Mouse (Mus musculus): ENCODE results near the gene Magea5. TPM values are rescaled to one million over a fixed set of nuclear protein-coding genes. Genes with fewer than 3 reads are reported as not detected.
"Not testable (repeated sequence)": the region's sequence is repeated elsewhere in the genome, so short reads cannot be mapped to it uniquely, and the experiment has no call there.

The Magea5 gene
- polyA plus RNA-seq (2015; fragmentation: Nextera tagmentation; extraction: Ambion mirVana), result not detected in 2 replicates

DNA sequence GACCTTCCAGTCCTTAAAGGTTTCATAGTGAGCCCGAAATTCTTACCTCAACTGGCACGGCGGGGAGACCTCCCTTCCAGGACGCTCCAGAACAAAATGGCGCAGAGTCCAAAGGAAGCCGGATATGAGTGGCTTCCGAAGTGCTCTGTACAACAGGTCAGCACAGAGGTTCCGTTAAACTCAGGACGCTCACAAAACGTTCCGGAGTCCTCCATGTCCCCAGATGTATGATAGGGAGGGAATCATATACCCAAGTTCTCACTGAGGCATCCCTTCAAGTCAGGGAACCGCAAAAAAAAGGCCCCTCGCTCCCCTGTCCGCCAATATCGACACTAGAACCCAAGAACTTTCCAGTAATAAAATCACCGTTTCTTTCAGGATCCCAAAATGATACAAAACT, at the start of gene Magea5:
TSS of gene Magea5 (minus strand) at position 101 of the 400 bp plus-strand sequence.
- not testable (repeated sequence) for H3K4me1 ChIP-seq; H3K27ac ChIP-seq; H3K27me3 ChIP-seq; ATAC-seq (ENCODE audit: borderline replicate concordance, extremely low read depth, low FRiP score, low TSS enrichment); H3K9ac ChIP-seq; H3K9me3 ChIP-seq; H3K4me2 ChIP-seq; H3K4me3 ChIP-seq; H3K36me3 ChIP-seq
- 89% methylated on average over 15 of the region's 16 CpGs for WGBS

DNA sequence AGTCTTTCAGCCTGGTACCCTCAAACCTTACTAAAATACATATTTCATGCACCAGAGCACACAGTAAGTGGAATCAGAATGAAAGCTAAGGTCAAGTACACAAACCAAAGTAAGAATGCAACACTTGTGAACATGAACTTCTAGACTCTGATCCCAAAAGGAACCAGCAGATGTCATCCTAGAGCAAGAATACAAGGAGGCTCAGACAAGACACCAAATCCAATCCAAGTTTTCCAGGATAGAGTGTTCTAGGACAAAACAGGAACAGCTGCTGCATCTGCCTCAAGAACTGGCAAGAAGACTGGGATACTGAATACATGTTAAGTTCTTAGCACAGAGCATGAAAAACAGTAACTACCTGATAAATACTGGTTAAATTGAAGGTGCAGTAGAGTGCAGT, 35.1 kb upstream of the Magea5 start:
- ATAC-seq (ENCODE audit: borderline replicate concordance, extremely low read depth, low FRiP score, low TSS enrichment), result no peak
- Histone ChIP-seq H3K4me3 (no peak overlapping the region), H3K36me3 (no peaks in the 10 kb centered on the region), H3K9ac (no peak overlapping the region), H3K27ac (no peak overlapping the region), H3K4me2 (no peak overlapping the region), H3K4me1 (no peaks in the 10 kb centered on the region), H3K27me3 (no peaks in the 10 kb centered on the region), H3K9me3 (no peaks in the 10 kb centered on the region)

DNA sequence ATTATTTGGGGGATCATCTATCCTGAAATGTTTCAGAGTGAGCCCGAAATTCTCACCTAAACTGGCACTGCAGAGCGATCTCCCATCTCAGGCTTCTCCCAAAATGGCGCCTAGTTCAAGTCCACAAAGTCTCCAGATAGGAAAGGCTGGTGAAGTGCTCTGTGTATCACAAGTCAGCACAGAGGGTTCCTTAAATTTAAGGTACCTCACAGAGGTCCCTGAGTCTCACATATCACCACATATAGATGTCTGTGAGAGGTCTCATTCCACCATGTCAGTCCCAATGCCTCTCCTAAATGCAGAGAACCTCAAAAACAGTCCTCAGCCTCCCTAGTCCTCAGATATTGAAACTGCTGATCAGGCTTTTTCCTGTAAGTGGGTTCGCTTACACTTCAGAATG, 30.6 kb upstream of the Magea5 start, which contains the start of gene Magea2:
TSS of gene Magea2 (minus strand) at position 101 of the 400 bp plus-strand sequence.
- H3K27me3 ChIP-seq; H3K4me1 ChIP-seq; H3K4me2 ChIP-seq; H3K4me3 ChIP-seq; H3K9ac ChIP-seq; H3K36me3 ChIP-seq; H3K9me3 ChIP-seq; ATAC-seq (ENCODE audit: borderline replicate concordance, extremely low read depth, low FRiP score, low TSS enrichment); H3K27ac ChIP-seq: not testable (repeated sequence)
- WGBS, result 80% methylated on average over 3 of the region's 4 CpGs

DNA sequence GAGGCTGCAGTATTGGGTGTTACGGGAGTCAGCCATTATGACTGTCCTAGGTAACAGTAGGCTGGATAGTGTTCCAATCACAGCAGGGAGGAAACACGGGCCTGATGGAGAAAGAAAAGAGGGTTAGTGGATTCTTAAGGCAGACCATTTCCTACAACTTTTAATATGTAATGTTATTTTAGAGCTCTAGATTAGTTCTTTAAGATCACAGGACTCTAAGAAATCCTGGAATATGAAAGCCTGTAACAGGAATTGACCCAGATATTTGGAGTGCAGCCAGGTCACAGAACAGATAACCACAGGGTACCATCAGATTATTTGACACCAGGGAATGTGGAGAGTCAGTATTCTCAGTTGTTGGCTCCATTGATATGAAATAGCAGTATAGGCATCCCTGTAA, 26.7 kb upstream of the Magea5 start, which contains the start of gene Magea1:
TSS of gene Magea1 (minus strand) at position 101 of the 400 bp plus-strand sequence.
- not testable (repeated sequence) for H3K27ac ChIP-seq; ATAC-seq (ENCODE audit: borderline replicate concordance, extremely low read depth, low FRiP score, low TSS enrichment); H3K4me1 ChIP-seq; H3K4me3 ChIP-seq; H3K9ac ChIP-seq; H3K4me2 ChIP-seq; H3K27me3 ChIP-seq; H3K36me3 ChIP-seq; H3K9me3 ChIP-seq
- no CpG with 5 or more reads among the region's 2 CpGs for WGBS

Other genes with a start within 250 kb of the Magea5 start
- gene Cldn34b1, start 172.9 kb downstream of the Magea5 start, polyA plus RNA-seq (2015; fragmentation: Nextera tagmentation; extraction: Ambion mirVana), result not detected in 2 replicates
- not detected in 2 replicates for gene Magea6, start 127.2 kb downstream of the Magea5 start, polyA plus RNA-seq (2015; fragmentation: Nextera tagmentation; extraction: Ambion mirVana)
- gene Magea3, start 113.6 kb downstream of the Magea5 start, polyA plus RNA-seq (2015; fragmentation: Nextera tagmentation; extraction: Ambion mirVana), result not detected in 2 replicates
- not detected in 2 replicates for gene Magea8, start 67.3 kb downstream of the Magea5 start, polyA plus RNA-seq (2015; fragmentation: Nextera tagmentation; extraction: Ambion mirVana)
- not detected in 2 replicates for gene Magea1, start 26.6 kb upstream of the Magea5 start, polyA plus RNA-seq (2015; fragmentation: Nextera tagmentation; extraction: Ambion mirVana)
- not detected in 2 replicates for gene Magea2, start 30.5 kb upstream of the Magea5 start, polyA plus RNA-seq (2015; fragmentation: Nextera tagmentation; extraction: Ambion mirVana)
- gene Cldn34b2, start 65.3 kb upstream of the Magea5 start, polyA plus RNA-seq (2015; fragmentation: Nextera tagmentation; extraction: Ambion mirVana), result not detected in 2 replicates
- 139 and 145 TPM in 2 replicates for gene Sat1, start 153.3 kb upstream of the Magea5 start, polyA plus RNA-seq (2015; fragmentation: Nextera tagmentation; extraction: Ambion mirVana)
- 49.5 and 52.1 TPM in 2 replicates for gene Acot9, start 199.3 kb upstream of the Magea5 start, polyA plus RNA-seq (2015; fragmentation: Nextera tagmentation; extraction: Ambion mirVana)

Measured in lung, embryonic 15.5 days (tissue).